ENCODE assay signal across 27 mouse cellular contexts in the genomic region with DNA sequence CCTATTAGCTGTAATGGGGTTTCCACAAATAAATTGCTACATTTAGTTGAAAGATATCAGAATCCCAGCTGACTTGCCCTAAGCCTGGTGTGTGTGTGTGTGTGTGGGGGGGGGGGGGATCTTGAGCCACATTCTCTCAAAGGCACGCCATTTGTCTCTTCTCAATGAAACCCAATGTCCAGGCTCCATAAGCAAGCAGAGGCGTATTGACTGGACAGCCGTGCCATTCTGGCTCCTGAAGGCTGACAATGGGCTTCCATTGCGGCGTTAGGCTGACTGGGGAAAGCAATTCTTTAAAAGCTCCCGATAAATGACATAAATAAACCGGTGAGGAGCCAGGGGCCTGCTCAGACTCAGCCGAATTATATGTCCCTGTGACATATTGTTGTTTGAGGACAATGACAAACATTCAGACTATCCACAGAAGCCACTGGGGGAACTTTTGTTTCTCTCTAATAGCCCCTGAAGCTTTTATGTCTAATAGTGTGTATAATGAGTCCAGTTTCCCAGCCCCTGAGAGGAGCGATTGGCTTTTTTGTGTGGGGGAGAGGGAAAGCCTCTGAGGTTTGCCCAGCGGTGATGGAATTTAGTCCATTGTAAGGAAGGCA.
A peak's percentile ranks its signal among the peaks of the same experiment; 100 is the strongest.
DNase-seq lines count a peak whose midpoint lies in the region; ATAC-seq lines count a peak whose summit lies in the region.
"Had no signal": no experiment of that assay in that cellular context is flagged by ENCODE, and none has a peak within 500 bp of the region (broad histone marks: within the 10 kb centered on the region; RNA-seq: fewer than 3 reads in every experiment).

No protein-coding gene starts in this region.

- H3K27ac ChIP-seq in forebrain, embryonic 14.5 days (ENCODE audit: low read depth, low read length): no peak overlapping the region
- H3K27ac ChIP-seq in forebrain, embryonic 13.5 days: no peak overlapping the region
- no peak overlapping the region for H3K27ac ChIP-seq in midbrain, embryonic 11.5 days (ENCODE audit: low read depth, low read length)
- H3K27ac ChIP-seq in midbrain, embryonic 14.5 days (replicated peaks; ENCODE audit: low read depth, low read length): no peak overlapping the region
- H3K27ac ChIP-seq: embryonic facial prominence, embryonic 10.5 days; embryonic facial prominence, embryonic 15.5 days; kidney, embryonic 15.5 days; liver, embryonic 15.5 days; midbrain, embryonic 15.5 days had no signal

- no peak overlapping the region for H3K9ac ChIP-seq in forebrain, embryonic 14.5 days (ENCODE audit: low read length)
- no peak overlapping the region for H3K9ac ChIP-seq in forebrain, embryonic 13.5 days
- no peak overlapping the region for H3K9ac ChIP-seq in midbrain, embryonic 11.5 days (ENCODE audit: low read length)
- no peak overlapping the region for H3K9ac ChIP-seq in midbrain, embryonic 14.5 days (replicated peaks; ENCODE audit: low read length)
- H3K9ac ChIP-seq: embryonic facial prominence, embryonic 15.5 days; kidney, embryonic 15.5 days; liver, embryonic 15.5 days; lung, embryonic 14.5 days; midbrain, embryonic 15.5 days had no signal

- no peak for ATAC-seq in forebrain, embryonic 14.5 days
- no peak for ATAC-seq in forebrain, embryonic 13.5 days
- peak; percentile 33 for ATAC-seq in midbrain, embryonic 11.5 days (ENCODE audit: low FRiP score)
- no peak for ATAC-seq in midbrain, embryonic 14.5 days (ENCODE audit: low FRiP score, low TSS enrichment)
- ATAC-seq in activated CD4-positive, CD25-positive, alpha-beta regulatory T cell, adult 4 months: no peak
- ATAC-seq: hindbrain, embryonic 16.5 days; midbrain, embryonic 15.5 days; Patski had no signal

- no peaks in the 10 kb centered on the region for H3K27me3 ChIP-seq in forebrain, embryonic 14.5 days (replicated peaks; ENCODE audit: control insufficient read depth, insufficient read depth, low read length)
- H3K27me3 ChIP-seq in forebrain, embryonic 13.5 days: no peaks in the 10 kb centered on the region; the same call in 1 of the 2 replicates
- H3K27me3 ChIP-seq in midbrain, embryonic 11.5 days (ENCODE audit: control insufficient read depth, insufficient read depth, low read length): no peaks in the 10 kb centered on the region
- no peaks in the 10 kb centered on the region for H3K27me3 ChIP-seq in midbrain, embryonic 14.5 days (ENCODE audit: control insufficient read depth, insufficient read depth, low read length)
- H3K27me3 ChIP-seq: embryonic facial prominence, embryonic 15.5 days; kidney, embryonic 15.5 days; liver, embryonic 15.5 days; midbrain, embryonic 15.5 days had no signal

- WGBS in forebrain, embryonic 14.5 days: 3% methylated on average over 10 of the region's 10 CpGs
- WGBS in forebrain, embryonic 13.5 days: 6% methylated on average over 10 of the region's 10 CpGs
- 45% methylated on average over 10 of the region's 10 CpGs for WGBS in midbrain, embryonic 11.5 days
- WGBS in midbrain, embryonic 14.5 days: 17% methylated on average over 10 of the region's 10 CpGs

- no peaks in the 10 kb centered on the region for H3K9me3 ChIP-seq in forebrain, embryonic 14.5 days (replicated peaks; ENCODE audit: control insufficient read depth, low read length)
- H3K9me3 ChIP-seq in forebrain, embryonic 13.5 days (replicated peaks): no peaks in the 10 kb centered on the region
- H3K9me3 ChIP-seq in midbrain, embryonic 11.5 days (ENCODE audit: control insufficient read depth, low read length): no peaks in the 10 kb centered on the region
- H3K9me3 ChIP-seq in midbrain, embryonic 14.5 days (ENCODE audit: control insufficient read depth, low read length): no peaks in the 10 kb centered on the region
- H3K9me3 ChIP-seq: embryonic facial prominence, embryonic 10.5 days; embryonic facial prominence, embryonic 15.5 days; kidney, embryonic 15.5 days; midbrain, embryonic 15.5 days had no signal

- peak; percentile 26 for DNase-seq in forebrain, embryonic 14.5 days (ENCODE audit: low spot score)
- peak; percentile 84 for DNase-seq in midbrain, embryonic 11.5 days (ENCODE audit: low spot score, missing footprints)
- no peak for DNase-seq in midbrain, embryonic 14.5 days
- DNase-seq in embryo, embryonic 10 days (ENCODE audit: low spot score): peak; percentile 60
- peak; percentile 39 for DNase-seq in mesoderm, embryonic 11.5 days (ENCODE audit: low read depth, low spot score)
- no peak for DNase-seq in cerebellum, postnatal 10 days
- DNase-seq: adrenal gland, postnatal 25 days; cerebellum, adult 18-20 months; cerebellum, postnatal 14 days; gastrocnemius, postnatal 14 days; heart, postnatal 36 days; kidney, adult 18-20 months; kidney, postnatal 25 days; lung, embryonic 14.5 days; lung, postnatal 14 days; thymus, adult 2 months; thymus, postnatal 4 days had no signal

- H3K4me3 ChIP-seq in forebrain, embryonic 14.5 days (ENCODE audit: low read depth, low read length): no peak overlapping the region
- H3K4me3 ChIP-seq in forebrain, embryonic 13.5 days: no peak overlapping the region
- no peak overlapping the region for H3K4me3 ChIP-seq in midbrain, embryonic 11.5 days (ENCODE audit: low read depth, low read length)
- H3K4me3 ChIP-seq in midbrain, embryonic 14.5 days (replicated peaks; ENCODE audit: low read depth, low read length): no peak overlapping the region
- H3K4me3 ChIP-seq: embryonic facial prominence, embryonic 10.5 days; embryonic facial prominence, embryonic 15.5 days; kidney, embryonic 15.5 days; liver, embryonic 15.5 days; midbrain, embryonic 15.5 days had no signal

- no peaks in the 10 kb centered on the region for H3K36me3 ChIP-seq in forebrain, embryonic 14.5 days (ENCODE audit: control insufficient read depth, insufficient read depth, low read length)
- H3K36me3 ChIP-seq in forebrain, embryonic 13.5 days (ENCODE audit: poor library complexity, severe bottlenecking): no peaks in the 10 kb centered on the region
- no peaks in the 10 kb centered on the region for H3K36me3 ChIP-seq in midbrain, embryonic 11.5 days (ENCODE audit: control insufficient read depth, insufficient read depth, low read length)
- H3K36me3 ChIP-seq in midbrain, embryonic 14.5 days (ENCODE audit: control insufficient read depth, insufficient read depth, low read length): no peaks in the 10 kb centered on the region
- H3K36me3 ChIP-seq: embryonic facial prominence, embryonic 10.5 days; embryonic facial prominence, embryonic 15.5 days; kidney, embryonic 15.5 days; liver, embryonic 15.5 days; midbrain, embryonic 15.5 days had no signal

- no peak overlapping the region for H3K4me2 ChIP-seq in forebrain, embryonic 14.5 days (ENCODE audit: low read length)
- no peak overlapping the region for H3K4me2 ChIP-seq in forebrain, embryonic 13.5 days
- no peak overlapping the region for H3K4me2 ChIP-seq in midbrain, embryonic 11.5 days
- H3K4me2 ChIP-seq in midbrain, embryonic 14.5 days (ENCODE audit: low read length): no peak overlapping the region
- H3K4me2 ChIP-seq: embryonic facial prominence, embryonic 15.5 days; heart, embryonic 11.5 days; kidney, embryonic 15.5 days; liver, embryonic 15.5 days; lung, embryonic 14.5 days; midbrain, embryonic 15.5 days had no signal

- H3K4me1 ChIP-seq in forebrain, embryonic 14.5 days (ENCODE audit: control insufficient read depth, insufficient read depth, low read length): no peaks in the 10 kb centered on the region
- H3K4me1 ChIP-seq in forebrain, embryonic 13.5 days: peaks cover 6% of the 10 kb centered on the region
- no peaks in the 10 kb centered on the region for H3K4me1 ChIP-seq in midbrain, embryonic 11.5 days (ENCODE audit: control insufficient read depth, insufficient read depth, low read length)
- no peaks in the 10 kb centered on the region for H3K4me1 ChIP-seq in midbrain, embryonic 14.5 days (ENCODE audit: control insufficient read depth, insufficient read depth, low read length)
- H3K4me1 ChIP-seq: embryonic facial prominence, embryonic 15.5 days; kidney, embryonic 15.5 days; liver, embryonic 15.5 days had no signal

Comparison
In these comparisons a context has a peak if more than half of its experiments do, and no peak if none do; other contexts are left out.
1. DNase-seq: peak in forebrain, embryonic 14.5 days (single experiment), midbrain, embryonic 11.5 days (single experiment), embryo, embryonic 10 days (single experiment) and mesoderm, embryonic 11.5 days (single experiment); none in midbrain, embryonic 14.5 days (single experiment) and cerebellum, postnatal 10 days (0 of 2).